Mouse (Mus musculus) CH12.LX (cell line): ENCODE data around the gene Clcn2.

Source experiments
- CTCF ChIP-seq, 2 experiments: IDR thresholded peaks in 1 of 2; conservative IDR thresholded peaks in 1 of 2; 2 replicates each; pipeline ENCODE4 v1.5.1; 2011 to 2012; ENCODE audit warnings: low read depth in 2 of 2, low read length in 2 of 2, improper control_type of control experiment in 1 of 2, inconsistent platforms in 1 of 2, mild to moderate bottlenecking in 1 of 2, moderate library complexity in 1 of 2
- E2F4 ChIP-seq: IDR thresholded peaks from 2 replicates; pipeline ENCODE4 v1.6.1; 2011; ENCODE audit warnings: low read depth, low read length, improper control_type of control experiment; ENCODE audit not compliant: insufficient replicate concordance
- ELF1 ChIP-seq: IDR thresholded peaks from 2 replicates; pipeline ENCODE4 v1.6.1; 2014; ENCODE audit warnings: low read depth, mild to moderate bottlenecking, inconsistent platforms, low read length, improper control_type of control experiment
- EP300 ChIP-seq: IDR thresholded peaks from 2 replicates; pipeline ENCODE4 v1.6.1; 2011; ENCODE audit warnings: low read length, improper control_type of control experiment
- JUN ChIP-seq: IDR thresholded peaks from 2 replicates; pipeline ENCODE4 v1.6.1; 2011; ENCODE audit warnings: low read depth, mild to moderate bottlenecking, low read length, improper control_type of control experiment, moderate library complexity; ENCODE audit not compliant: insufficient read depth
- ZC3H11A ChIP-seq: IDR thresholded peaks from 2 replicates; pipeline ENCODE4 v1.6.1; 2012; ENCODE audit warnings: low read depth, mild to moderate bottlenecking, inconsistent platforms, low read length, improper control_type of control experiment

DNA sequence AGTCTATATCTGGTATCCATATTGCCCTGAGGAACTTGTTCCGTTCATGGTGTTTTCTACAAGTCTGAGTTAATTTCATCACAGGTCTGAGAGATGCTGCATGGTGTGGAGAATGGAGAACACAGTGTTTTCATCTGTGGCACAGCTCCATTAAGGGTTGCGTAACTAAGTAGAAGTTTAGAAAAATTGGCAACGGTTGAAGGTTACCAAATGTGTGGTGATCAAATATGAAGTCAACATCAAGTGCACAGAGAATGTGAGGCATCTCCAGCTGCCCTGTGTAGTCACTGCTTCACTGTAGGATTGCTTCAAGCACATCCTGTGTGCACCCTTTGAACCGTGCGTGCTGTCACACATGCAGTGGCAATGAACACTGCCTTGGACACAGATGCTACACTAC is 38.5 kb upstream of the Clcn2 start:
- TF ChIP-seq E2F4 = no peak
- TF ChIP-seq CTCF (conservative IDR thresholded peaks at IDR 0.05 in 1 of 2, IDR thresholded peaks at IDR 0.05 in 1 of 2; ENCODE audit: low read depth in 2 of 2, low read length in 2 of 2) = no peak
- no peak for TF ChIP-seq ZC3H11A
- TF ChIP-seq EP300 = no peak
- no peak for TF ChIP-seq ELF1
- TF ChIP-seq JUN = no peak
